9 mouse cellular contexts compared by ENCODE assay signal in the genomic region with DNA sequence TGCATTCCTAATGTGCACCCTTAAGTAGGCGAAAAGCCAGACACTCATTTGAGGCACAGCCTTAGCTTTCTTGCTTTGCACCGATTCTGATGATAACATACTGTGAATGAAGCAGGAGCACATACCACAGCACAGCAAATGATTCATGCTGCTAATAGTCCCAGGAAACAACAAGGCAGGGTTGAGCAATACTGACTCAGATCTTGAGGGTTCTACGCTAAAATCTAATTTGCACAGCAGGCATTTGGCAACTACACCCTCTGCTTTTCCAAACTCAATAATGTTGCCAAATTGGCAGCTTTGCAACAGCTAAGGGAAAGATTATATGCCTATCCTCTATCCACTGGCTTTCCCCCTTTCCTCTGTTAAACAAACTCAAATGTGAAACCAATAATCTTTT.
DNase-seq lines count a peak whose midpoint lies in the region; ATAC-seq and TF ChIP-seq lines count a peak whose summit lies in the region.
"Had no signal": no experiment of that assay in that cellular context is flagged by ENCODE, and none has a peak within 500 bp of the region (broad histone marks: within the 10 kb centered on the region; RNA-seq: fewer than 3 reads in every experiment).

No protein-coding gene starts in this region.

- no peaks in the 10 kb centered on the region for H3K4me1 ChIP-seq in heart, adult 2 months (ENCODE audit: control insufficient read depth, insufficient read depth, low read length)
- H3K4me1 ChIP-seq: heart, embryonic 13.5 days had no signal

- TF ChIP-seq CTCF in heart, adult 2 months (IDR thresholded peaks at IDR 0.05), result no peak

- H3K4me3 ChIP-seq in heart, adult 2 months, result no peak overlapping the region
- H3K4me3 ChIP-seq: heart, embryonic 13.5 days had no signal

- WGBS in heart, adult 2 months, result 50% methylated on average over 3 of the region's 3 CpGs

- no peak for TF ChIP-seq EP300 in heart, adult 2 months (IDR thresholded peaks at IDR 0.05; ENCODE audit: insufficient read depth, low read depth, low read length)

- intact Hi-C loops in heart, adult 2 months (cut with DNase I), result no loop called here

- no peak for DNase-seq in frontal cortex, postnatal 25 days (ENCODE audit: low spot score in 2 of 2)
- DNase-seq in right cerebral cortex, adult 18-20 months, result peak; percentile 21
- no peak for DNase-seq in right cerebral cortex, postnatal 4 days
- DNase-seq in frontal cortex, postnatal 36 days (ENCODE audit: low spot score in 2 of 2), result peak; percentile 19 to 22
- peak; percentile 18 to 22 for DNase-seq in right cerebral cortex, postnatal 10 days (ENCODE audit: low spot score in 2 of 2)
- DNase-seq in heart, adult 2 months, result no peak
- no peak for DNase-seq in embryo, embryonic 10 days (ENCODE audit: low spot score)

- ATAC-seq in frontal cortex, adult (ENCODE audit: low TSS enrichment), result peak; percentile 85

- H3K36me3 ChIP-seq in heart, adult 2 months (ENCODE audit: control insufficient read depth, insufficient read depth, low read length), result no peaks in the 10 kb centered on the region
- H3K36me3 ChIP-seq: heart, embryonic 13.5 days had no signal

- no peak for TF ChIP-seq POLR2A in heart, adult 2 months (IDR thresholded peaks at IDR 0.05; ENCODE audit: insufficient read depth, low read depth, low read length)

- no peaks in the 10 kb centered on the region for H3K27me3 ChIP-seq in heart, adult 2 months (ENCODE audit: control insufficient read depth, insufficient read depth, low read length)
- H3K27me3 ChIP-seq: heart, embryonic 13.5 days had no signal

- no peak overlapping the region for H3K27ac ChIP-seq in heart, adult 2 months
- H3K27ac ChIP-seq: heart, embryonic 13.5 days had no signal

- no peaks in the 10 kb centered on the region for H3K79me2 ChIP-seq in heart, adult 2 months (replicated peaks; ENCODE audit: control insufficient read depth, insufficient read depth, low read length)

- no peak overlapping the region for H3K9ac ChIP-seq in heart, adult 2 months (ENCODE audit: low read depth, low read length)
- H3K9ac ChIP-seq: heart, embryonic 13.5 days had no signal

Comparison
In these comparisons a context has a peak if more than half of its experiments do, and no peak if none do; other contexts are left out.
1. DNase-seq: peak in right cerebral cortex, adult 18-20 months (single experiment), frontal cortex, postnatal 36 days (2 of 2) and right cerebral cortex, postnatal 10 days (2 of 2); none in frontal cortex, postnatal 25 days (0 of 2), right cerebral cortex, postnatal 4 days (single experiment), heart, adult 2 months (0 of 2) and embryo, embryonic 10 days (single experiment).